Mouse (Mus musculus) brown adipose tissue, adult 24 weeks (tissue): ENCODE data around the gene Cops3. TPM values are rescaled to one million over a fixed set of nuclear protein-coding genes. Genes with fewer than 3 reads are reported as not detected.

Experiments
- H3K27ac ChIP-seq: fragments of 200-500 bp; replicated peaks from 2 replicates; pipeline ENCODE4 v1.5.1; 2012; ENCODE audit warnings: low read depth, mild to moderate bottlenecking, low read length
- H3K4me1 ChIP-seq: fragments of 200-500 bp; 2 replicates; pipeline ENCODE4 v1.6.1; 2012; ENCODE audit warnings: low read length, mixed read lengths; ENCODE audit not compliant: control insufficient read depth, insufficient read depth, insufficient read length
- H3K4me3 ChIP-seq: fragments of 200-500 bp; 2 replicates; pipeline ENCODE4 v1.5.1; 2012; ENCODE audit warnings: low read depth, mild to moderate bottlenecking, low read length, moderate library complexity; ENCODE audit not compliant: insufficient read depth
- polyA plus RNA-seq: library from polyadenylated mRNA; stranded (reverse); fragments of >200 nt; gene quantifications from 2 replicates; pipeline ENCODE4 v1.2.4, GENCODE M21; 2012; ENCODE audit not compliant: missing spikeins, insufficient read depth, insufficient read length

The Cops3 gene
- polyA plus RNA-seq, 1 experiment, result 105 TPM

DNA sequence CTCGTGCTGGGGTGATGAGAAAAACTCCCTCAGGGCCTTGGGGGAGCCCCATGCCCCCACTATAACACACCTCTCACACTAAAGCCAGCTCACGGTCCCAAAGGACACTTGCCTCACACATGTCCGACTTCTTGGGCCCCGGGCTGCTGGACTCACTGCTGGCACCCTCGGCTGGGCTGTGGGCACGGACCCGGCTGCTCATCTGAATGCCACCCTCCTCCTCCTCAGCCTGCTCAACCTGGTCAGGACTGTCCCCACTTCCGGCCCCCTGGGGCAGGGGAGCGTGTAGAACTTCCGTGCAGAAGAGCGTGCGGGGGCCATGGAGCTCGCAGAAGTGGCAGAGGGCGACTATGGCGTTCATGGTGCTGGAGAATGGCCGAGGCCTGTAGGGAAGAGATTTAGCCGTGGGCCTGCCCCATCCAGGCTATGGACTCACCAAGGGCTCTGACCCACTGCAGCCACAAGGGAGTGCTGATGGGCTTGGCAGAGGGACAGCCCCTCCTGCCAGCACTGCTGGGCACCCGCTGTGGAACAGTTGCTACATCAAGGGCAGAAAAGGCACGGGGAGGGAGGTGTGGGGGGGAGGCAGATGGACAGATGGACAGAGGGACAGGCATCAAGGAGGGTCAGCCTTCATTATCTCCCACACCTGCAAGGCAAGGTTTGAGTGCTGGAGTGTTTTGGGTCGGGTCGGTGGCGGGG, 35.1 kb downstream of the Cops3 start:
- H3K27ac ChIP-seq, result peak overlapping the region; percentile 35
- H3K4me3 ChIP-seq, result no peak overlapping the region
- peaks cover 5% of the 10 kb centered on the region for H3K4me1 ChIP-seq

DNA sequence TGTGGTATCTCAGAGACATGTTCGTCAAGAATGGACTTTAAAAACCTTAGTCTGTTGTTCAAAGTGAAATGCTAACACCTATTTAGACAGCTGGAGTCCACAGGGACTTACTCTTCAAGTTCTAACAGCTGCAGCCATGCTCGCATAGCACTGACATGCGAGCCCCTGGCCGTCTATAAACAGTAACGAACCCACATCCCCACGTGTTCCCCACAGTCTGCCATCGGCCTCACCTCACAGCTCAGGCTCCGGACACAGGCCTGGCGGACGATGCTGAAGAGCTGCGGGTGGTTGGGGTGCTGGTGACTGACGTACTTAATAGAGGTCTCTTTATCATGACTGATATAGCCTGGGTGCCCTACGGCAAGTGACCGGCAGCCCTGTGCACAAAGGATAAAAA, 36.1 kb downstream of the Cops3 start:
- H3K27ac ChIP-seq, result no peak overlapping the region
- H3K4me3 ChIP-seq, result no peak overlapping the region
- H3K4me1 ChIP-seq, result peaks cover 2% of the 10 kb centered on the region

DNA sequence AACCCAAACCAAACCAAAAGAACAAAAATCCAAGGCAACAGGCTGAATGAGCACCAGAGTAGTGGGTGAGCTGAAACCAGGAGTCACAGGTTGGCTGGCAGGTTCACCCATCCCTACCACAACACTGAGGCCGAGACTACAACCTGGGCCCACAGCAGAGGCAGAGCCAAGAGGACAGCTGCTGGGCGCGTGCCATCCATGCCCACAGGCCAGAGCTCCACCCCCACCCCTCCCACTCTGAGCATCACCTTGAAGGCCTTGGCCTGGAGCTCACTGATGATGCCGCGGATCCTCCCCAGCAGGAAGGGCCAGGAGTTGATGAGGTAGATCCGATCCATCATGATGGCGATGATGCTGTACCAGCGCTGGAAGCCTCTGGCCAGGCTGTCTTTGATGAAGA, 37.8 kb downstream of the Cops3 start:
- H3K4me3 ChIP-seq, result no peak overlapping the region
- no peak overlapping the region for H3K27ac ChIP-seq
- no peaks in the 10 kb centered on the region; the same call in 1 of the 2 replicates for H3K4me1 ChIP-seq

DNA sequence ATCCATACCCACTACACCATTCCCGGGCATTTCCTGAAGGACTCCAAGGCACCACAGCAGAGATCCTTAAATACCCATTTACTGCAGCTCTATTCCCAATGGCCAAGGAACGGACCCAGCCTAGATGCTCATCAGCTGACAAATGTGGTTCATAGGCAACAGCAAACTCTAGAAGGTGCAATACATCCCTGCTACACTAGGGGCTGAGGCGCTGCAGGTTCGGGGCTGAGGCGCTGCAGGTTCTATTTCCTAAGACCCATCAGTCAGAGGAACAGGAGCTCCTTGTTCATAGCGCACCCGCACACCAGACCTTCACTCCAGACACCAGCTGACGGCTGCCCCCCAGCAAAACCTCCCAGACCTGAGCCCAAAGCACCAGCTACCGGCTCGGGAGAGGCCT, 39.2 kb downstream of the Cops3 start:
- Histone ChIP-seq H3K27ac (no peak overlapping the region), H3K4me3 (no peak overlapping the region), H3K4me1 (no peaks in the 10 kb centered on the region; the same call in 1 of the 2 replicates)

DNA sequence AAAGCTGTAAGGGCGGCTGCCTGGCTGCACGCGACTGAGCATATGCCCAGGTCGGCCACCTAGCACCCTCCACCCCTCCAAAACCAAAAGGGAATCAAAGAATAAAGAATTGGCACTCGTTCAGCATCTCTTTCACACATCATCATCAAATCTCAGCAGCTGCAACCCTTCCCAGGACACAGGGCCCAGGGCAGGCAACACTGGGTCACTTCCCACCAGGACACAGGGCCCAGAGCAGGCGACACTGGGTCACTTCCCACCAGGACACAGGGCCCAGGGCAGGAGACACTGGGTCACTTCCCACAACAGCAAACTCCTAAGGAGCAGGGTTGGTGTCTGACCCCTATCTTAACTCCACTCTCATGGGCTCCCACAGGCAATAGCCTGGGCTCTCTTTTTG, 46.2 kb downstream of the Cops3 start:
- Histone ChIP-seq H3K4me1 (no peaks in the 10 kb centered on the region), H3K4me3 (no peak overlapping the region), H3K27ac (no peak overlapping the region)

GRCm38 (mm10) chr11:59789311-59789710, 50.3 kb downstream of the Cops3 start:
- Histone ChIP-seq H3K27ac (no peak overlapping the region), H3K4me1 (no peaks in the 10 kb centered on the region; the same call in 1 of the 2 replicates), H3K4me3 (no peak overlapping the region)

- Histone ChIP-seq H3K4me3 (peak within 1 kb of the TSS; percentile 59), H3K4me1 (no peaks in the 10 kb centered on the region; the same call in 1 of the 2 replicates), H3K27ac (no peak within 1 kb of the TSS)
These were observed 52.3 kb downstream of the Cops3 start, which contains the start of gene Pld6 for GRCm38 (mm10) chr11:59787199-59787781. Pld6 (minus strand) TSS chr11:59787645.

DNA sequence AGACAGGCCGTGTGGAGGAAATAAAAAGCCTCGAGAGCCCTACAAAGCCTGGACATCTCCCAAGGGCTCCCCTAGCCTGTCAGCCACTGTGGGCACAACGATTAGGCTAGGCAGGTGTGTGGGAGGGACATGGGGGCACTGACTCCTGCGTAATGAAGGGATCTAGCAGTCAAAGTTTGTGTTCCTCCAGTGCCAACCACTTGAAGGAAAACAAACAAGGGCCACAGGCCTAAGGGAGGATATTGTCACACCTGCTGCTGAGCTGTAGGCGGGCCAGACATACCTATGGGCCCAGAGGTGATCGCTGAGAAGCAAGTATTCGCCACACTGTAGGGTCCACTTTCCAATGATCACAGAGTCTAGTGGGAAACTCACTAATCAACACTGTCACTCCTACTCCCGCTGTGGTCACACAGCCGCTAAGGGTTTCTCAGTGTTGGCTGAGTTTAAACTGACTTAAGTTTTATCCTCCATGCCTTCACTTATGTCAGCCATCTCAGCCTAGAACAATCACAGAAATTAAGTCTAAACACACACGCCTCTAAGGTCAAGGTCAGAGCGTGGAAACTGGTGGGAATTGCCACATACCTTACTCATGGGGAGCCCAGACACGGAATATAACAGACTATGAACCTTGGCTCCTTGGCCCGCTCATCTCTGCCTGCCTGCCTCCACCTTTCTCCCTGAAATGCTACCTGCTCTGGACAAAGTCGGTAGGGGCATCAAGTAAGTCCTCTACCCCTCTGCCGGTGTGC, 53.0 kb downstream of the Cops3 start:
- H3K4me3 ChIP-seq, result peak overlapping the region; percentile 59
- H3K4me1 ChIP-seq, result no peaks in the 10 kb centered on the region; the same call in 1 of the 2 replicates
- no peak overlapping the region for H3K27ac ChIP-seq

DNA sequence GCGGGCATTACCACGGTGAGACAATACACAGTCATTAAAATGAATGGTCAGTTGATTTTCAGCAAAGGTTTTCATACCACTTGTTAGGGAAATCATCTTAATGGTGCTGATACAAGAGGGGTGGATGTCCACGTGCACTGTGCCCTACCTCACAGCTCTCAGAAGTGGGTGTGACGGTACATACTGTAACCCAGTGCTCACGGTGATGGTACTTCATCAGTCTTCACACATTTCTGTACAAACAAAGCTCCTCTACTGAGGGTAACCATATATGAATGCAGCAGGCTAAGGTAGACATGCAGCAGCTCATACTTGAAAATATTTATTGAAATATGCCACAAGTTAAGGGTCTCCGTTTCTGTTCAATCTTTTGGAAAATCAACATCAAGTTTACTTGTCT, 56.0 kb downstream of the Cops3 start:
- H3K4me1 ChIP-seq, result no peaks in the 10 kb centered on the region; the same call in 1 of the 2 replicates
- no peak overlapping the region for H3K27ac ChIP-seq
- no peak overlapping the region for H3K4me3 ChIP-seq

- Histone ChIP-seq H3K27ac (no peak overlapping the region), H3K4me1 (no peaks in the 10 kb centered on the region), H3K4me3 (no peak overlapping the region)
These were observed 57.5 kb downstream of the Cops3 start for GRCm38 (mm10) chr11:59782091-59782590.

DNA sequence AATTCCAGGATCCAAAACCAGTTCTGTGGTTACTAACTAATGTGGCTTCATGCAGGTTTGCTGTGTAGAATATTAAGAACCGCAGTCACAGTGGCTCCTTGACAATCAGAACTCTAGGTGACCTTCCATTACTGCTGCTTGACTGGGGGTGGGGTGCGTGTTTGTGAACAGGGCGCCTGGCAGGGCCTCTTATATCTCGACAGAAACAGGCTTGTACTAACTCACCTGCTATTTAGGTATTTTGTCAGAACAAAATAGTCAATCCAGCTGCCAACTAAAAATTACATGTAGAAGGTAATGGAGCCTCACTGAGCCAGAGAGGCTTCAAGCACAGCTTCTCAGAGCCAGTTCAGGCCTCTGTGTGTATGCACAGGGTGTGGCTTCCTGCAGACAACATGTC, 59.4 kb downstream of the Cops3 start:
- Histone ChIP-seq H3K27ac (no peak overlapping the region), H3K4me3 (no peak overlapping the region), H3K4me1 (no peaks in the 10 kb centered on the region)

DNA sequence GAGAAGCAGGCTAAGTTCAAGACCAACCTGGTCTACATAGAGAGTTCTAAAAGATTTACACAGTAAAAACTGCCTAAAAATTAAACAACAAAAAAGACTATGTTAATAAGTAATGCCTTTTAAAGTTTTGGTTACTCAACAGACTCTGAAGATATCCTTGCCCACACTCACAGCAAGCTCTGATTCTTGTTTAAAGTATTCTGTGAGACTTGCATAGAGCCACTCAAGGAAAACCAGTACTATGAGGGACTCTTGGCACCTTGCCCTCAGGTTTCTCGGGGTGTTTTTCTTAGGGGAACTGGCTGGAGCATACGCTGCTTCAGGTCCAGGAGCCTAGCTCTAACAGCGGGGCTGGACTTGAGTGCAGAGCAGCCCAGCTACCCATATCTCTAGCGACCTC, 60.2 kb downstream of the Cops3 start:
- Histone ChIP-seq H3K4me1 (no peaks in the 10 kb centered on the region), H3K27ac (no peak overlapping the region), H3K4me3 (no peak overlapping the region)

GRCm38 (mm10) chr11:59778874-59779223, 60.8 kb downstream of the Cops3 start:
- H3K27ac ChIP-seq, result no peak overlapping the region
- H3K4me3 ChIP-seq, result no peak overlapping the region
- H3K4me1 ChIP-seq, result no peaks in the 10 kb centered on the region

GRCm38 (mm10) chr11:59778181-59778873, 61.3 kb downstream of the Cops3 start:
- no peak overlapping the region for H3K27ac ChIP-seq

GRCm38 (mm10) chr11:59777259-59777658, 62.4 kb downstream of the Cops3 start:
- Histone ChIP-seq H3K27ac (no peak overlapping the region), H3K4me1 (no peaks in the 10 kb centered on the region), H3K4me3 (no peak overlapping the region)

More at GRCm38 (mm10) chr11:59778181-59778873, 61.3 kb downstream of the Cops3 start:
- no peaks in the 10 kb centered on the region for H3K4me1 ChIP-seq
- H3K4me3 ChIP-seq, result no peak overlapping the region
